Mouse (Mus musculus) cortical plate, adult 2 months (tissue): ENCODE data around the gene Arfgap1.

Experiments
- CTCF ChIP-seq: fragments of 200-500 bp; IDR thresholded peaks from 2 replicates; pipeline ENCODE4 v1.5.1; 2011; ENCODE audit warnings: mild to moderate bottlenecking, control low read depth, low read length; ENCODE audit not compliant: insufficient read depth; ENCODE audit errors: extremely low read depth
- POLR2A ChIP-seq: fragments of 200-500 bp; IDR thresholded peaks from 2 replicates; pipeline ENCODE4 v1.6.1; 2011; ENCODE audit warnings: mild to moderate bottlenecking, low read length, control low read depth; ENCODE audit not compliant: insufficient read depth; ENCODE audit errors: extremely low read depth

DNA sequence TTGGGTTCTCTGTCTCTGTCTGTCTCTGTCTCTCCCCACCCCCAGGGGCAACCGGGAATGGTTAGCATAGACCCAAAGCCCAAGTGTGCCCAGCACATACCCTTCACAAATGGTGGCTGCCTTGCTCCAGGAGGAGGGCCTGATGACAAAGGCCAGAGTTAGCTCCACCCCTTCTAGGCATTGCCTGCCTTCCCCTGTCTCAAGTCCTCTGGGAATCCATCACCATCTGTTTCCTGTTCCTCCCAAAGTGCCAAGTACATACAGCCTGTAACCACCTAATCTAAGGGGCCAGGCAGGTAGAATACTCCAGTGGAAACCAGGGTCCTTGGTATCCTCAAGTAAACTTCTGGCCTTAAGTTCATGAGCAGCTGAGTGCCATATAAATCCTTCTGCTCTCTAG is 34.6 kb upstream of the Arfgap1 start:
- TF ChIP-seq CTCF: no peak
- TF ChIP-seq POLR2A: no peak
